Mouse (Mus musculus): ENCODE measurements around the gene Qtrt1. TPM values are rescaled to one million over a fixed set of nuclear protein-coding genes. Genes with fewer than 3 reads are reported as not detected.

The Qtrt1 gene
- polyA plus RNA-seq, 1 experiment from 2014 or later: 65.4 TPM

- no peak overlapping the region for H3K4me2 ChIP-seq (replicated peaks; ENCODE audit: low read depth, low read length)
- H3K27ac ChIP-seq (ENCODE audit: low read length): no peak overlapping the region
- H3K36me3 ChIP-seq (ENCODE audit: control insufficient read depth, insufficient read depth, low read length): peaks cover 38% of the 10 kb centered on the region
- H3K4me1 ChIP-seq (ENCODE audit: control insufficient read depth, insufficient read depth, low read length): no peaks in the 10 kb centered on the region
- no peak overlapping the region for H3K4me3 ChIP-seq (ENCODE audit: low read depth, low read length)
- H3K9me3 ChIP-seq (ENCODE audit: control insufficient read depth, low read depth, low read length): no peaks in the 10 kb centered on the region
- 0 out of 2 replicates have a peak, but pooled peaks have one; percentile 37 for ATAC-seq (ENCODE audit: insufficient number of reproducible peaks, insufficient read depth, low FRiP score, low read depth)
- no peak overlapping the region for H3K9ac ChIP-seq (replicated peaks; ENCODE audit: low read depth, low read length)
- no peaks in the 10 kb centered on the region for H3K27me3 ChIP-seq (ENCODE audit: control insufficient read depth, insufficient read depth, low read length)
- 81% methylated on average over 20 of the region's 20 CpGs for WGBS
Measured at GRCm38 (mm10) chr9:21469032-21470024, 57.7 kb downstream of the Qtrt1 start.

Other genes with a start within 250 kb of the Qtrt1 start
- 5.4 TPM in 2 replicates for gene Pde4a, start 246.1 kb upstream of the Qtrt1 start, polyA plus RNA-seq (2014; fragmentation: Nextera tagmentation; extraction: Ambion mirVana)
- gene Keap1, start 172.5 kb upstream of the Qtrt1 start, polyA plus RNA-seq (2014; fragmentation: Nextera tagmentation; extraction: Ambion mirVana): 34.5 and 40.3 TPM in 2 replicates
- 0.27 and 0.48 TPM in 2 replicates for gene S1pr5, start 163.4 kb upstream of the Qtrt1 start, polyA plus RNA-seq (2014; fragmentation: Nextera tagmentation; extraction: Ambion mirVana)
- gene Atg4d, start 146.5 kb upstream of the Qtrt1 start, polyA plus RNA-seq (2014; fragmentation: Nextera tagmentation; extraction: Ambion mirVana): 38.8 and 43.5 TPM in 2 replicates
- 14.1 and 14.7 TPM in 2 replicates for gene Kri1, start 123.9 kb upstream of the Qtrt1 start, polyA plus RNA-seq (2014; fragmentation: Nextera tagmentation; extraction: Ambion mirVana)
- 47.4 and 48.5 TPM in 2 replicates for gene Cdkn2d, start 120.4 kb upstream of the Qtrt1 start, polyA plus RNA-seq (2014; fragmentation: Nextera tagmentation; extraction: Ambion mirVana)
- 54.4 and 55.8 TPM in 2 replicates for gene Ap1m2, start 99.5 kb upstream of the Qtrt1 start, polyA plus RNA-seq (2014; fragmentation: Nextera tagmentation; extraction: Ambion mirVana)
- 122 and 125 TPM in 2 replicates for gene Slc44a2, start 91.1 kb upstream of the Qtrt1 start, polyA plus RNA-seq (2014; fragmentation: Nextera tagmentation; extraction: Ambion mirVana)
- 184 and 193 TPM in 2 replicates for gene Ilf3, start 44.0 kb upstream of the Qtrt1 start, polyA plus RNA-seq (2014; fragmentation: Nextera tagmentation; extraction: Ambion mirVana)
- 61.6 and 62.4 TPM in 2 replicates for gene Dnm2, start 13.1 kb downstream of the Qtrt1 start, polyA plus RNA-seq (2014; fragmentation: Nextera tagmentation; extraction: Ambion mirVana)
- 92.8 and 94.5 TPM in 2 replicates for gene Tmed1, start 98.4 kb downstream of the Qtrt1 start, polyA plus RNA-seq (2014; fragmentation: Nextera tagmentation; extraction: Ambion mirVana)
- 5.9 and 6.0 TPM in 2 replicates for gene AB124611, start 114.3 kb downstream of the Qtrt1 start, polyA plus RNA-seq (2014; fragmentation: Nextera tagmentation; extraction: Ambion mirVana)
- gene Carm1, start 135.1 kb downstream of the Qtrt1 start, polyA plus RNA-seq (2014; fragmentation: Nextera tagmentation; extraction: Ambion mirVana): 39.7 and 42.7 TPM in 2 replicates
- 29.4 and 33.4 TPM in 2 replicates for gene Timm29, start 180.9 kb downstream of the Qtrt1 start, polyA plus RNA-seq (2014; fragmentation: Nextera tagmentation; extraction: Ambion mirVana)
- 26.9 and 27.5 TPM in 2 replicates for gene Yipf2, start 181.0 kb downstream of the Qtrt1 start, polyA plus RNA-seq (2014; fragmentation: Nextera tagmentation; extraction: Ambion mirVana)
- 91.8 and 95.0 TPM in 2 replicates for gene Smarca4, start 204.3 kb downstream of the Qtrt1 start, polyA plus RNA-seq (2014; fragmentation: Nextera tagmentation; extraction: Ambion mirVana)